Mouse (Mus musculus) E14TG2a.4 (cell line): ENCODE measurements around the gene Nectin4.

Experiments used
- CTCF ChIP-seq: conservative IDR thresholded peaks from 2 replicates; pipeline ENCODE4 v1.5.1; 2014; ENCODE audit warnings: low read length
- POU5F1 ChIP-seq: IDR thresholded peaks from 2 replicates; pipeline ENCODE4 v1.6.1; 2014; ENCODE audit warnings: low read length, borderline replicate concordance

- TF ChIP-seq CTCF (no peak), POU5F1 (no peak)
Measured at GRCm38 (mm10) chr1:171330216-171330560, 39.7 kb upstream of the Nectin4 start.
